Mouse (Mus musculus): ENCODE data around the gene Gdpd3. TPM values are rescaled to one million over a fixed set of nuclear protein-coding genes. Genes with fewer than 3 reads are reported as not detected.

The Gdpd3 gene
- total and polyA plus RNA-seq, 3 experiments: 1.3 to 1.6 (median 1.5) TPM

- in situ Hi-C loops (cut with MboI; ENCODE audit: low pct_ligation_motif_present, low pct_unique_long_range_greater_than_20kb, low sequenced_read_pairs) (no loop called here), dilution Hi-C loops (cut with MboI; ENCODE audit: extremely low pct_ligation_motif_present, extremely low pct_unique_long_range_greater_than_20kb, low sequenced_read_pairs) (no loop called here)
- DNase-seq (ENCODE audit: extremely low read depth): no peak
- Histone ChIP-seq H3K27ac (ENCODE audit: insufficient read depth, low read depth) (peak overlapping the region; percentile 92), H3K4me1 (ENCODE audit: control insufficient read depth in 1 of 2, insufficient read depth in 2 of 2) (peaks cover 6 to 36% of the 10 kb centered on the region in 2 experiments; a peak in 3 of 4 replicates), H3K79me2 (replicated peaks; ENCODE audit: control insufficient read depth, extremely low read depth, insufficient read depth, poor library complexity, severe bottlenecking) (peaks cover 26% of the 10 kb centered on the region), H3K36me3 (replicated peaks in 1 of 2; ENCODE audit: control insufficient read depth in 1 of 2, insufficient read depth in 1 of 2, low read length in 1 of 2) (peaks cover 28 to 36% of the 10 kb centered on the region in 2 experiments), H3K4me2 (ENCODE audit: insufficient read depth, low read depth, poor library complexity, severe bottlenecking) (peak overlapping the region; percentile 72), H3K9me3 (replicated peaks; ENCODE audit: low read length) (no peaks in the 10 kb centered on the region), H3K4me3 (replicated peaks in 1 of 3; ENCODE audit: low read depth in 2 of 3, low read length in 2 of 3, poor library complexity in 1 of 3) (peak overlapping the region; percentile 73 to 95 (median 77)), H3K27me3 (replicated peaks) (no peaks in the 10 kb centered on the region), H3K9ac (ENCODE audit: insufficient read depth, low read depth) (peak overlapping the region; percentile 90)
- TF ChIP-seq NELFE (IDR thresholded peaks at IDR 0.05; ENCODE audit: low read depth, low read length) (peak; percentile 49), JUND (conservative IDR thresholded peaks at IDR 0.05; ENCODE audit: low read depth, low read length) (no peak), MAZ (IDR thresholded peaks at IDR 0.05; ENCODE audit: low read depth, low read length) (peak; percentile 88), POLR2AphosphoS2 (IDR thresholded peaks at IDR 0.05; ENCODE audit: low read depth, low read length) (no peak), RCOR1 (conservative IDR thresholded peaks at IDR 0.05; ENCODE audit: low read depth, low read length) (no peak), RAD21 (IDR thresholded peaks at IDR 0.05; ENCODE audit: low read depth, low read length) (no peak), ETS1 (conservative IDR thresholded peaks at IDR 0.05; ENCODE audit: low read depth, low read length) (peak; percentile 53), POLR2A (IDR thresholded peaks at IDR 0.05; ENCODE audit: low read depth, low read length) (no peak; the same call in none of the 2 replicates), EP300 (IDR thresholded peaks at IDR 0.05; ENCODE audit: low read length) (no peak), USF2 (conservative IDR thresholded peaks at IDR 0.05; ENCODE audit: low read depth, low read length) (no peak), GABPA (IDR thresholded peaks at IDR 0.05; ENCODE audit: insufficient replicate concordance, low read depth, low read length) (no peak), TCF12 (IDR thresholded peaks at IDR 0.05; ENCODE audit: low read depth, low read length) (peak; percentile 11; the same call in 1 of the 2 replicates), USF1 (IDR thresholded peaks at IDR 0.05; ENCODE audit: low read depth, low read length) (no peak), KAT2A (IDR thresholded peaks at IDR 0.05; ENCODE audit: insufficient replicate concordance, low read length) (no peak), TBP (conservative IDR thresholded peaks at IDR 0.05; ENCODE audit: low read depth, low read length) (0 out of 2 replicates have a peak, but pooled peaks have one; percentile 25), CHD1 (IDR thresholded peaks at IDR 0.05; ENCODE audit: low read depth, low read length) (peak; percentile 68; the same call in 1 of the 2 replicates), CHD2 (IDR thresholded peaks at IDR 0.05; ENCODE audit: low read length) (0 out of 2 replicates have a peak, but pooled peaks have one; percentile 6), PAX5 (IDR thresholded peaks at IDR 0.05; ENCODE audit: low read length) (no peak), NRF1 (IDR thresholded peaks at IDR 0.05; ENCODE audit: low read depth, low read length) (peak; percentile 16; the same call in 1 of the 2 replicates), MEF2A (IDR thresholded peaks at IDR 0.05; ENCODE audit: borderline replicate concordance, low read depth, low read length) (peak; percentile 28; the same call in 1 of the 2 replicates), HCFC1 (IDR thresholded peaks at IDR 0.05; ENCODE audit: low read depth, low read length) (peak; percentile 20), JUN (IDR thresholded peaks at IDR 0.05; ENCODE audit: insufficient read depth, low read depth, low read length) (no peak), CTCF (conservative IDR thresholded peaks at IDR 0.05 in 1 of 2, IDR thresholded peaks at IDR 0.05 in 1 of 2; ENCODE audit: low read depth in 2 of 2, low read length in 2 of 2) (no peak), IRF4 (IDR thresholded peaks at IDR 0.05; ENCODE audit: low read depth, low read length) (peak; percentile 31; the same call in 1 of the 2 replicates), SIN3A (IDR thresholded peaks at IDR 0.05; ENCODE audit: low read length) (peak; percentile 68), ZC3H11A (IDR thresholded peaks at IDR 0.05; ENCODE audit: low read depth, low read length) (no peak), SMC3 (IDR thresholded peaks at IDR 0.05; ENCODE audit: low read depth, low read length) (no peak), E2F4 (IDR thresholded peaks at IDR 0.05; ENCODE audit: insufficient replicate concordance, low read depth, low read length) (no peak), ELF1 (IDR thresholded peaks at IDR 0.05; ENCODE audit: low read depth, low read length) (peak; percentile 82), MAX (IDR thresholded peaks at IDR 0.05; ENCODE audit: low read length) (peak; percentile 65; the same call in 1 of the 2 replicates), ZNF384 (IDR thresholded peaks at IDR 0.05; ENCODE audit: low read depth, low read length) (no peak), ZMIZ1 (IDR thresholded peaks at IDR 0.05; ENCODE audit: low read depth, low read length) (peak; percentile 48; the same call in 1 of the 2 replicates), MXI1 (IDR thresholded peaks at IDR 0.05; ENCODE audit: low read depth, low read length) (peak; percentile 69; the same call in 1 of the 2 replicates), ZKSCAN1 (IDR thresholded peaks at IDR 0.05; ENCODE audit: borderline replicate concordance, low read depth, low read length) (no peak), MYC (IDR thresholded peaks at IDR 0.05; ENCODE audit: low read depth, low read length) (no peak), UBTF (IDR thresholded peaks at IDR 0.05; ENCODE audit: low read depth, low read length) (no peak; the same call in 1 of the 2 replicates), MAFK (IDR thresholded peaks at IDR 0.05; ENCODE audit: insufficient replicate concordance, low read length) (peak; percentile 53; the same call in 1 of the 2 replicates), BHLHE40 (IDR thresholded peaks at IDR 0.05; ENCODE audit: low read depth, low read length) (0 out of 2 replicates have a peak, but pooled peaks have one; percentile 6)
These were observed 33.5 kb downstream of the Gdpd3 start for GRCm38 (mm10) chr7:126799468-126800268.

Measured in CH12.LX (cell line).